Mouse (Mus musculus): ENCODE results near the gene Cdkal1. TPM values are rescaled to one million over a fixed set of nuclear protein-coding genes. Genes with fewer than 3 reads are reported as not detected.

Cdkal1 gene
- polyA plus RNA-seq, 1 experiment from 2014 or later, result 8.2 TPM

GRCm38 (mm10) chr13:29781332-29781731, 74.1 kb downstream of the Cdkal1 start:
- Histone ChIP-seq H3K9ac (no peak overlapping the region), H3K27me3 (no peaks in the 10 kb centered on the region), H3K36me3 (replicated peaks) (no peaks in the 10 kb centered on the region), H3K4me3 (replicated peaks) (no peak overlapping the region), H3K4me2 (no peak overlapping the region), H3K4me1 (replicated peaks) (no peaks in the 10 kb centered on the region), H3K27ac (replicated peaks) (no peak overlapping the region), H3K9me3 (replicated peaks) (no peaks in the 10 kb centered on the region)
- no peak for ATAC-seq (ENCODE audit: insufficient read depth)
- WGBS (ENCODE audit: insufficient replicate concordance), result 80% methylated on average over 4 of the region's 4 CpGs

- ATAC-seq (ENCODE audit: insufficient read depth), result no peak
- Histone ChIP-seq H3K4me3 (replicated peaks) (no peak overlapping the region), H3K4me1 (replicated peaks) (no peaks in the 10 kb centered on the region), H3K4me2 (no peak overlapping the region), H3K27me3 (no peaks in the 10 kb centered on the region), H3K9ac (no peak overlapping the region), H3K9me3 (replicated peaks) (no peaks in the 10 kb centered on the region), H3K36me3 (replicated peaks) (no peaks in the 10 kb centered on the region), H3K27ac (replicated peaks) (no peak overlapping the region)
- WGBS (ENCODE audit: insufficient replicate concordance), result 50% methylated on average over 6 of the region's 6 CpGs
Measured at GRCm38 (mm10) chr13:29780713-29781112, 74.8 kb downstream of the Cdkal1 start.

GRCm38 (mm10) chr13:29779519-29779918, 76.0 kb downstream of the Cdkal1 start:
- Histone ChIP-seq H3K4me3 (replicated peaks) (no peak overlapping the region), H3K36me3 (replicated peaks) (no peaks in the 10 kb centered on the region), H3K4me2 (no peak overlapping the region), H3K9me3 (replicated peaks) (no peaks in the 10 kb centered on the region), H3K27ac (replicated peaks) (no peak overlapping the region), H3K9ac (no peak overlapping the region), H3K27me3 (no peaks in the 10 kb centered on the region), H3K4me1 (replicated peaks) (no peaks in the 10 kb centered on the region)
- WGBS (ENCODE audit: insufficient replicate concordance), result 75% methylated on average over 5 of the region's 5 CpGs
- no peak for ATAC-seq (ENCODE audit: insufficient read depth)

- no peak for ATAC-seq (ENCODE audit: insufficient read depth)
- Histone ChIP-seq H3K9ac (no peak overlapping the region), H3K9me3 (replicated peaks) (no peaks in the 10 kb centered on the region), H3K4me3 (replicated peaks) (no peak overlapping the region), H3K27me3 (no peaks in the 10 kb centered on the region), H3K27ac (replicated peaks) (no peak overlapping the region), H3K4me2 (no peak overlapping the region), H3K36me3 (replicated peaks) (no peaks in the 10 kb centered on the region), H3K4me1 (replicated peaks) (0 out of 2 replicates have a peak, but pooled peaks cover 2% of the 10 kb centered on the region)
- WGBS (ENCODE audit: insufficient replicate concordance), result 56% methylated on average over 5 of the region's 5 CpGs
Measured at GRCm38 (mm10) chr13:29779116-29779515, 76.4 kb downstream of the Cdkal1 start.

- WGBS (ENCODE audit: insufficient replicate concordance), result 71% methylated on average over 6 of the region's 6 CpGs
- 0 out of 2 replicates have a peak, but pooled peaks cover 9% of the 10 kb centered on the region for H3K4me1 ChIP-seq (replicated peaks)
- no peak overlapping the region for H3K4me3 ChIP-seq (replicated peaks)
Measured at GRCm38 (mm10) chr13:29778124-29778523, 77.3 kb downstream of the Cdkal1 start.

GRCm38 (mm10) chr13:29777225-29777624, 78.2 kb downstream of the Cdkal1 start:
- H3K4me3 ChIP-seq (replicated peaks), result no peak overlapping the region
- H3K27ac ChIP-seq (replicated peaks), result no peak overlapping the region
- no peak for ATAC-seq (ENCODE audit: insufficient read depth)
- no peaks in the 10 kb centered on the region for H3K9me3 ChIP-seq (replicated peaks)
- no peaks in the 10 kb centered on the region for H3K27me3 ChIP-seq
- no peaks in the 10 kb centered on the region for H3K36me3 ChIP-seq (replicated peaks)
- no peak overlapping the region for H3K9ac ChIP-seq
- H3K4me1 ChIP-seq (replicated peaks), result peaks cover 13% of the 10 kb centered on the region; the same call in 1 of the 2 replicates
- H3K4me2 ChIP-seq, result no peak overlapping the region
- 80% methylated on average over 4 of the region's 4 CpGs for WGBS (ENCODE audit: insufficient replicate concordance)

More at GRCm38 (mm10) chr13:29778124-29778523, 77.3 kb downstream of the Cdkal1 start:
- Histone ChIP-seq H3K9ac (no peak overlapping the region), H3K4me2 (no peak overlapping the region), H3K27ac (replicated peaks) (no peak overlapping the region), H3K36me3 (replicated peaks) (no peaks in the 10 kb centered on the region), H3K27me3 (no peaks in the 10 kb centered on the region), H3K9me3 (replicated peaks) (no peaks in the 10 kb centered on the region)
- no peak for ATAC-seq (ENCODE audit: insufficient read depth)

- Histone ChIP-seq H3K4me2 (no peak overlapping the region), H3K9me3 (replicated peaks) (no peaks in the 10 kb centered on the region), H3K27ac (replicated peaks) (no peak overlapping the region), H3K9ac (no peak overlapping the region), H3K27me3 (no peaks in the 10 kb centered on the region), H3K4me3 (replicated peaks) (no peak overlapping the region), H3K36me3 (replicated peaks) (no peaks in the 10 kb centered on the region), H3K4me1 (replicated peaks) (peaks cover 13% of the 10 kb centered on the region; the same call in 1 of the 2 replicates)
- WGBS (ENCODE audit: insufficient replicate concordance), result 85% methylated on average over 8 of the region's 8 CpGs
- ATAC-seq (ENCODE audit: insufficient read depth), result no peak
Measured at GRCm38 (mm10) chr13:29775603-29776230, 79.8 kb downstream of the Cdkal1 start.

- H3K9me3 ChIP-seq (replicated peaks), result no peaks in the 10 kb centered on the region
- 17% methylated on average over 6 of the region's 6 CpGs for WGBS (ENCODE audit: insufficient replicate concordance)
- ATAC-seq (ENCODE audit: insufficient read depth), result no peak
- H3K9ac ChIP-seq, result no peak overlapping the region
- H3K4me2 ChIP-seq, result no peak overlapping the region
- no peak overlapping the region for H3K4me3 ChIP-seq (replicated peaks)
- H3K27ac ChIP-seq (replicated peaks), result no peak overlapping the region
- H3K27me3 ChIP-seq, result no peaks in the 10 kb centered on the region
- no peaks in the 10 kb centered on the region for H3K36me3 ChIP-seq (replicated peaks)
- H3K4me1 ChIP-seq (replicated peaks), result peaks cover 16% of the 10 kb centered on the region; the same call in 1 of the 2 replicates
Measured at GRCm38 (mm10) chr13:29773563-29773962, 81.9 kb downstream of the Cdkal1 start.

GRCm38 (mm10) chr13:29772970-29773369, 82.5 kb downstream of the Cdkal1 start:
- H3K27me3 ChIP-seq, result no peaks in the 10 kb centered on the region
- no peaks in the 10 kb centered on the region for H3K9me3 ChIP-seq (replicated peaks)
- no peak overlapping the region for H3K27ac ChIP-seq (replicated peaks)
- H3K9ac ChIP-seq, result no peak overlapping the region
- no peak for ATAC-seq (ENCODE audit: insufficient read depth)
- H3K4me3 ChIP-seq (replicated peaks), result no peak overlapping the region
- no peaks in the 10 kb centered on the region for H3K36me3 ChIP-seq (replicated peaks)
- 37% methylated on average over 3 of the region's 3 CpGs for WGBS (ENCODE audit: insufficient replicate concordance)
- H3K4me2 ChIP-seq, result no peak overlapping the region
- peaks cover 16% of the 10 kb centered on the region; the same call in 1 of the 2 replicates for H3K4me1 ChIP-seq (replicated peaks)

GRCm38 (mm10) chr13:29769647-29770436, 85.6 kb downstream of the Cdkal1 start:
- H3K36me3 ChIP-seq (replicated peaks), result no peaks in the 10 kb centered on the region
- no peak overlapping the region for H3K27ac ChIP-seq (replicated peaks)
- H3K4me1 ChIP-seq (replicated peaks), result peaks cover 16% of the 10 kb centered on the region; the same call in 1 of the 2 replicates
- no peak for ATAC-seq (ENCODE audit: insufficient read depth)
- no peaks in the 10 kb centered on the region for H3K9me3 ChIP-seq (replicated peaks)
- H3K4me3 ChIP-seq (replicated peaks), result no peak overlapping the region
- WGBS (ENCODE audit: insufficient replicate concordance), result 28% methylated on average over 12 of the region's 12 CpGs
- H3K9ac ChIP-seq, result no peak overlapping the region
- H3K4me2 ChIP-seq, result no peak overlapping the region
- no peaks in the 10 kb centered on the region for H3K27me3 ChIP-seq

GRCm38 (mm10) chr13:29768104-29768503, 87.4 kb downstream of the Cdkal1 start:
- ATAC-seq (ENCODE audit: insufficient read depth), result no peak
- Histone ChIP-seq H3K36me3 (replicated peaks) (no peaks in the 10 kb centered on the region), H3K27ac (replicated peaks) (no peak overlapping the region), H3K4me1 (replicated peaks) (peaks cover 7% of the 10 kb centered on the region; the same call in 1 of the 2 replicates), H3K4me2 (no peak overlapping the region), H3K27me3 (no peaks in the 10 kb centered on the region), H3K4me3 (replicated peaks) (no peak overlapping the region), H3K9me3 (replicated peaks) (no peaks in the 10 kb centered on the region), H3K9ac (no peak overlapping the region)
- WGBS (ENCODE audit: insufficient replicate concordance), result 24% methylated on average over 1 of the region's 1 CpGs

Data from liver, embryonic 15.5 days (tissue).